Mouse (Mus musculus) small intestine, adult 2 months (tissue): Measurements from ENCODE around the gene Suds3.

Source experiments
- CTCF ChIP-seq: fragments of 200-500 bp; IDR thresholded peaks from 2 replicates; pipeline ENCODE4 v1.5.1; 2012; ENCODE audit warnings: low read depth, mild to moderate bottlenecking, control low read depth, inconsistent platforms, low read length, moderate library complexity, mixed read lengths; ENCODE audit not compliant: insufficient replicate concordance, insufficient read length; ENCODE audit errors: extremely low read depth
- POLR2A ChIP-seq: fragments of 200-500 bp; IDR thresholded peaks from 2 replicates; pipeline ENCODE4 v1.6.1; 2012; ENCODE audit warnings: low read depth, mild to moderate bottlenecking, control low read depth, inconsistent platforms, low read length, moderate library complexity

GRCm38 (mm10) chr5:117119777-117120488 is 4.0 kb upstream of the Suds3 start, which contains the start of gene Taok3:
- TF ChIP-seq CTCF (no peak), POLR2A (peak; percentile 90)
